Comparison of ENCODE assay signal across 20 mouse cellular contexts in genomic region chr19:16329056-16329455, GRCm38 (mm10).
DNase-seq lines count a peak whose midpoint lies in the region; ATAC-seq and TF ChIP-seq lines count a peak whose summit lies in the region.
"Had no signal": no experiment of that assay in that cellular context is flagged by ENCODE, and none has a peak within 500 bp of the region (broad histone marks: within the 10 kb centered on the region; RNA-seq: fewer than 3 reads in every experiment).

No protein-coding gene starts in this region.

- no peaks in the 10 kb centered on the region for H3K9me3 ChIP-seq in intestine, embryonic 14.5 days (ENCODE audit: control insufficient read depth, low read length)
- no peaks in the 10 kb centered on the region for H3K9me3 ChIP-seq in intestine, embryonic 15.5 days
- H3K9me3 ChIP-seq in CH12.LX (replicated peaks; ENCODE audit: low read length), result no peaks in the 10 kb centered on the region
- H3K9me3 ChIP-seq: heart, embryonic 15.5 days; hindbrain, embryonic 13.5 days; limb, embryonic 15.5 days had no signal

- TF ChIP-seq CTCF in CH12.LX (conservative IDR thresholded peaks at IDR 0.05 in 1 of 2, IDR thresholded peaks at IDR 0.05 in 1 of 2; ENCODE audit: low read depth in 2 of 2, low read length in 2 of 2), result no peak

- no peaks in the 10 kb centered on the region for H3K27me3 ChIP-seq in intestine, embryonic 14.5 days (replicated peaks; ENCODE audit: control insufficient read depth, insufficient read depth, low read length)
- no peaks in the 10 kb centered on the region for H3K27me3 ChIP-seq in intestine, embryonic 15.5 days (replicated peaks)
- H3K27me3 ChIP-seq in CH12.LX (replicated peaks), result no peaks in the 10 kb centered on the region
- H3K27me3 ChIP-seq: heart, embryonic 15.5 days; hindbrain, embryonic 13.5 days; limb, embryonic 15.5 days; Patski had no signal

- H3K27ac ChIP-seq in intestine, embryonic 14.5 days (ENCODE audit: low read depth), result 0 out of 2 replicates have a peak overlapping the region, but pooled peaks have one; percentile 43
- H3K27ac ChIP-seq in intestine, embryonic 15.5 days, result no peak overlapping the region
- H3K27ac ChIP-seq in CH12.LX (ENCODE audit: insufficient read depth, low read depth), result peak overlapping the region; percentile 86
- H3K27ac ChIP-seq: liver, embryonic 14.5 days had no signal

- peaks cover 33% of the 10 kb centered on the region for H3K4me1 ChIP-seq in intestine, embryonic 14.5 days (replicated peaks; ENCODE audit: control insufficient read depth, insufficient read depth, low read length)
- peaks cover 22% of the 10 kb centered on the region for H3K4me1 ChIP-seq in intestine, embryonic 15.5 days (replicated peaks)
- peaks cover 12 to 79% of the 10 kb centered on the region in 2 experiments; a peak in 3 of 4 replicates for H3K4me1 ChIP-seq in CH12.LX (ENCODE audit: control insufficient read depth in 1 of 2, insufficient read depth in 2 of 2)

- TF ChIP-seq EP300 in CH12.LX (IDR thresholded peaks at IDR 0.05; ENCODE audit: low read length), result peak; percentile 59

- in situ Hi-C loops in CH12.LX (cut with MboI; ENCODE audit: low pct_ligation_motif_present, low pct_unique_long_range_greater_than_20kb, low sequenced_read_pairs), result loop anchor here (10.0 to 25.0 kb wide), 3 partner anchors 64 to 267 kb away; partner anchors contain the start of gene Gnaq

- H3K9ac ChIP-seq in intestine, embryonic 14.5 days (ENCODE audit: low read length), result no peak overlapping the region
- H3K9ac ChIP-seq in intestine, embryonic 15.5 days, result no peak overlapping the region
- H3K9ac ChIP-seq in CH12.LX (ENCODE audit: insufficient read depth, low read depth), result peak overlapping the region; percentile 91
- H3K9ac ChIP-seq: heart, embryonic 15.5 days; hindbrain, embryonic 13.5 days; limb, embryonic 15.5 days; liver, embryonic 14.5 days; lung, embryonic 14.5 days had no signal

- TF ChIP-seq RAD21 in CH12.LX (IDR thresholded peaks at IDR 0.05; ENCODE audit: low read depth, low read length), result no peak

- no peak for TF ChIP-seq POLR2A in CH12.LX (IDR thresholded peaks at IDR 0.05; ENCODE audit: low read depth, low read length)

- no peak for DNase-seq in intestine, embryonic 14.5 days (ENCODE audit: low spot score)
- DNase-seq in CD4-positive helper T cell, adult 2 months (ENCODE audit: low read depth, low spot score), result peak; percentile 55
- DNase-seq in CH12.LX (ENCODE audit: extremely low read depth), result peak; percentile 56
- peak; percentile 9 for DNase-seq in naive thymus-derived CD4-positive, alpha-beta T cell, adult 2 months (ENCODE audit: low read depth)
- no peak for DNase-seq in right cerebral cortex, adult 18-20 months
- no peak for DNase-seq in testis, postnatal 14 days (ENCODE audit: low spot score)
- DNase-seq: adrenal gland, adult 8-10 months; heart, postnatal 36 days; kidney, adult 18-20 months; kidney, postnatal 4 days; left cerebral cortex, postnatal 4 days; lung, embryonic 14.5 days; right cerebral cortex, postnatal 14 days; thymus, postnatal 25 days had no signal

- ATAC-seq in intestine, embryonic 14.5 days (replicated peaks; ENCODE audit: low FRiP score, low TSS enrichment, low read depth), result no peak
- no peak for ATAC-seq in intestine, embryonic 15.5 days
- ATAC-seq: Patski had no signal

- peaks cover 14% of the 10 kb centered on the region; the same call in 1 of the 2 replicates for H3K36me3 ChIP-seq in intestine, embryonic 14.5 days (ENCODE audit: control insufficient read depth, insufficient read depth, low read length)
- H3K36me3 ChIP-seq in intestine, embryonic 15.5 days, result no peaks in the 10 kb centered on the region
- H3K36me3 ChIP-seq in CH12.LX (replicated peaks in 1 of 2; ENCODE audit: control insufficient read depth in 1 of 2, insufficient read depth in 1 of 2, low read length in 1 of 2), result peaks cover under 1 to 15% of the 10 kb centered on the region in 2 experiments
- H3K36me3 ChIP-seq: limb, embryonic 15.5 days had no signal

- no peak overlapping the region for H3K4me2 ChIP-seq in intestine, embryonic 14.5 days (ENCODE audit: low read length)
- no peak overlapping the region for H3K4me2 ChIP-seq in intestine, embryonic 15.5 days (replicated peaks)
- H3K4me2 ChIP-seq in CH12.LX (ENCODE audit: insufficient read depth, low read depth, poor library complexity, severe bottlenecking), result peak overlapping the region; percentile 96
- H3K4me2 ChIP-seq: heart, embryonic 15.5 days; hindbrain, embryonic 13.5 days; limb, embryonic 15.5 days; lung, embryonic 14.5 days had no signal

- H3K79me2 ChIP-seq in CH12.LX (replicated peaks; ENCODE audit: control insufficient read depth, extremely low read depth, insufficient read depth, poor library complexity, severe bottlenecking), result 0 out of 2 replicates have a peak, but pooled peaks cover 3% of the 10 kb centered on the region

- dilution Hi-C loops in CH12.LX (cut with MboI; ENCODE audit: extremely low pct_ligation_motif_present, extremely low pct_unique_long_range_greater_than_20kb, low sequenced_read_pairs), result no loop called here

- no peak overlapping the region for H3K4me3 ChIP-seq in intestine, embryonic 14.5 days (ENCODE audit: low read depth, low read length)
- no peak overlapping the region for H3K4me3 ChIP-seq in intestine, embryonic 15.5 days (replicated peaks)
- H3K4me3 ChIP-seq in CH12.LX (replicated peaks in 1 of 3; ENCODE audit: low read depth in 2 of 3, low read length in 2 of 3, poor library complexity in 1 of 3), result no peak overlapping the region
- H3K4me3 ChIP-seq: heart, embryonic 15.5 days; hindbrain, embryonic 13.5 days; limb, embryonic 15.5 days had no signal

TF ChIP-seq in CH12.LX, 34 proteins besides CTCF, POLR2A, EP300 and RAD21:
- TF ChIP-seq MEF2A (IDR thresholded peaks at IDR 0.05; ENCODE audit: borderline replicate concordance, low read depth, low read length), result no peak
- no peak for TF ChIP-seq ETS1 (conservative IDR thresholded peaks at IDR 0.05; ENCODE audit: low read depth, low read length)
- TF ChIP-seq PAX5 (IDR thresholded peaks at IDR 0.05; ENCODE audit: low read length), result no peak
- no peak for TF ChIP-seq SIN3A (IDR thresholded peaks at IDR 0.05; ENCODE audit: low read length)
- no peak for TF ChIP-seq ZMIZ1 (IDR thresholded peaks at IDR 0.05; ENCODE audit: low read depth, low read length)
- no peak for TF ChIP-seq UBTF (IDR thresholded peaks at IDR 0.05; ENCODE audit: low read depth, low read length)
- TF ChIP-seq POLR2AphosphoS2 (IDR thresholded peaks at IDR 0.05; ENCODE audit: low read depth, low read length), result no peak
- no peak for TF ChIP-seq USF1 (IDR thresholded peaks at IDR 0.05; ENCODE audit: low read depth, low read length)
- TF ChIP-seq IRF4 (IDR thresholded peaks at IDR 0.05; ENCODE audit: low read depth, low read length), result peak; percentile 78
- TF ChIP-seq JUND (conservative IDR thresholded peaks at IDR 0.05; ENCODE audit: low read depth, low read length), result peak; percentile 83

Comparison
In these comparisons a context has a peak if more than half of its experiments do, and no peak if none do; other contexts are left out.
1. DNase-seq: peak in CD4-positive helper T cell, adult 2 months (single experiment), CH12.LX (single experiment) and naive thymus-derived CD4-positive, alpha-beta T cell, adult 2 months (single experiment); none in intestine, embryonic 14.5 days (single experiment), right cerebral cortex, adult 18-20 months (single experiment) and testis, postnatal 14 days (single experiment).